Mouse (Mus musculus): ENCODE results near the gene Slc37a1.
"Not testable (repeated sequence)": the region's sequence is repeated elsewhere in the genome, so short reads cannot be mapped to it uniquely, and the experiment has no call there.

Gene Slc37a1

GRCm38 (mm10) chr17:31349388-31349787 lies 62.8 kb downstream of the Slc37a1 start:
- DNase-seq (ENCODE audit: low spot score): no peak

- no peak for DNase-seq (ENCODE audit: low spot score)
Measured at GRCm38 (mm10) chr17:31351984-31352383, 65.4 kb downstream of the Slc37a1 start.

GRCm38 (mm10) chr17:31353255-31353654 lies 66.7 kb downstream of the Slc37a1 start:
- DNase-seq (ENCODE audit: low spot score): no peak

GRCm38 (mm10) chr17:31354684-31355083 lies 68.1 kb downstream of the Slc37a1 start:
- not testable (repeated sequence) for DNase-seq (ENCODE audit: low spot score)

GRCm38 (mm10) chr17:31355792-31356502 lies 69.4 kb downstream of the Slc37a1 start:
- no peak for DNase-seq (ENCODE audit: low spot score)

- DNase-seq (ENCODE audit: low spot score): no peak
Measured at GRCm38 (mm10) chr17:31360582-31360981, 74.0 kb downstream of the Slc37a1 start.

GRCm38 (mm10) chr17:31365586-31366166 lies 79.1 kb downstream of the Slc37a1 start:
- no peak for DNase-seq (ENCODE audit: low spot score)

- DNase-seq (ENCODE audit: low spot score): no peak
Measured at GRCm38 (mm10) chr17:31370221-31370620, 83.6 kb downstream of the Slc37a1 start.

- no peak for DNase-seq (ENCODE audit: low spot score)
Measured at GRCm38 (mm10) chr17:31370931-31371330, 84.3 kb downstream of the Slc37a1 start.

GRCm38 (mm10) chr17:31377961-31378360 lies 91.4 kb downstream of the Slc37a1 start:
- DNase-seq (ENCODE audit: low spot score): peak; percentile 85

GRCm38 (mm10) chr17:31378361-31378761 lies 91.8 kb downstream of the Slc37a1 start:
- DNase-seq (ENCODE audit: low spot score): no peak

GRCm38 (mm10) chr17:31379086-31379485 lies 92.5 kb downstream of the Slc37a1 start:
- DNase-seq (ENCODE audit: low spot score): no peak

- no peak for DNase-seq (ENCODE audit: low spot score)
Measured at GRCm38 (mm10) chr17:31379863-31380262, 93.3 kb downstream of the Slc37a1 start.

- no peak for DNase-seq (ENCODE audit: low spot score)
Measured at GRCm38 (mm10) chr17:31383320-31383719, 96.7 kb downstream of the Slc37a1 start.

- DNase-seq (ENCODE audit: low spot score): peak; percentile 60
Measured at GRCm38 (mm10) chr17:31384968-31385627, 98.5 kb downstream of the Slc37a1 start.

GRCm38 (mm10) chr17:31385671-31386665 lies 99.4 kb downstream of the Slc37a1 start, which contains the start of gene Pde9a:
TSS of gene Pde9a (plus strand) at chr17:31386210.
- DNase-seq (ENCODE audit: low spot score): peak; percentile 90

GRCm38 (mm10) chr17:31386766-31387275 lies 100.2 kb downstream of the Slc37a1 start:
- DNase-seq (ENCODE audit: low spot score): no peak

GRCm38 (mm10) chr17:31389432-31390050 lies 102.9 kb downstream of the Slc37a1 start:
- no peak for DNase-seq (ENCODE audit: low spot score)

GRCm38 (mm10) chr17:31391462-31391861 lies 104.9 kb downstream of the Slc37a1 start:
- DNase-seq (ENCODE audit: low spot score): peak; percentile 68

- no peak for DNase-seq (ENCODE audit: low spot score)
Measured at GRCm38 (mm10) chr17:31392041-31392440, 105.4 kb downstream of the Slc37a1 start.

- no peak for DNase-seq (ENCODE audit: low spot score)
Measured at GRCm38 (mm10) chr17:31393811-31394210, 107.2 kb downstream of the Slc37a1 start.
